Mouse (Mus musculus) urinary bladder, postnatal 14 days (tissue): ENCODE results near the gene Car9.
"Not testable (repeated sequence)": the region's sequence is repeated elsewhere in the genome, so short reads cannot be mapped to it uniquely, and the experiment has no call there.

ENCODE experiments used
- DNase-seq: peaks from one replicate; pipeline ENCODE4 v3.0.0; 2021; ENCODE audit warnings: low spot score

The Car9 gene

GRCm38 (mm10) chr4:43506536-43507185 is at the start of gene Car9:
Gene Car9, plus strand, starts transcription at chr4:43506966.
- DNase-seq = no peak

GRCm38 (mm10) chr4:43457124-43457523 is 49.6 kb upstream of the Car9 start:
- no peak for DNase-seq

DNA sequence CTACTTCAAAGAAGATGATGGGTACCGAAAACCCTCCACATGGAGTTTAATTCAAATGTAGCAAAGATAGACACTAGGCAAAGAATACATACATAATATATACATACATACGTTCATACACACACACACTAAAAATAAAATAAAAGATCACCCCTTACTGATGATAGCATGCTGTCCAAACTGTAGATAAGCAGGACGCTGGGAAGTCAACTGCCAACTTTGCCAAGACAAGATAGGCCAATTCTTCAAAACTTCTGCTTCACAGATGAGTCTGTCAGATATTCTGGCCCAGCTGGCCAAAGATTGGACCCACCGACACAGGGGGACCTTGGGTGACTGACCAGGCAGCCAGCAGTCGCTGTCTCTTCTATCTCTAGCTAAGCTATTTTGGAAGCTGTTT is 43.7 kb upstream of the Car9 start:
- no peak for DNase-seq

DNA sequence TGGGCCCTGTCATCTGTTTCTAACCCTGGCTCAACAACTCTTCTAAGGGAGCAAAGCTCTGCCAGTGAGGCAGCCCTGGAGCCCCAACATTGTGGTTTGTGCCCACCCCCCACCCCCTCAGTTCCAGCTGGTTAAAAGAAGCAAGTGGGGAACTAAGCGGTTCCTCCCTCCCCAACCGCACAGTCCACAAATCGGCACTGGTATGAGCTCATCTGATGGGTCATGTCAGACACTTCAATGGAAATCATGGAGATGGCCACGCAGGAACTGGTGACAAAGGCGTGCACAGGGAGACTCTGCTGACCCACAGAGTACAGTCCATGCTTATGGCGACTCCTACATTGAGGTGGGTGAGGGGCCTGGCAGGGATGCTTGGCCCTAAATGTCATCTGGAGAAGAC is 40.8 kb upstream of the Car9 start:
- no peak for DNase-seq

GRCm38 (mm10) chr4:43466872-43467271 is 39.9 kb upstream of the Car9 start:
- no peak for DNase-seq

- no peak for DNase-seq
These were observed 36.5 kb upstream of the Car9 start for GRCm38 (mm10) chr4:43470301-43470700.

DNA sequence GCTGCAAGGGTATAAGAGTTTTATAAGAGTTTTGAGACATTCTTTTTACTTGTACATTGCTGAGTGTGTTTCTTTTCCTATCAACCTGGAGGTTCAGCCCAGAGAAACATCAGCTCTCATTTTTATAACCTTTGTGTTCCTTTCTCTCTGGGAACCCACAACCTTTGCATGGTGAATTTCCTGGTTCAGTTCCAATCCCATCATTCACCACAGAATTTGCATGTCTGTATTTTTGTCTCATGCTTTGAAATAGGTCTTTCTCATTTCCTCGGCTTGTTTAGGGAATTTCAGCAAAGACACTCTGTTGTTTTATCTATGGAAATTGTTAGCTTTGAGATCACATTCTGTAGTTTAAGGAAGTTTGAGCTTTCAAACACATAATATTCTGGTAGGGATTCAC is 33.1 kb upstream of the Car9 start:
- no peak for DNase-seq

GRCm38 (mm10) chr4:43476604-43477003 is 30.2 kb upstream of the Car9 start:
- DNase-seq = no peak

GRCm38 (mm10) chr4:43477857-43478533 is 28.8 kb upstream of the Car9 start:
- DNase-seq = peak; percentile 86

DNA sequence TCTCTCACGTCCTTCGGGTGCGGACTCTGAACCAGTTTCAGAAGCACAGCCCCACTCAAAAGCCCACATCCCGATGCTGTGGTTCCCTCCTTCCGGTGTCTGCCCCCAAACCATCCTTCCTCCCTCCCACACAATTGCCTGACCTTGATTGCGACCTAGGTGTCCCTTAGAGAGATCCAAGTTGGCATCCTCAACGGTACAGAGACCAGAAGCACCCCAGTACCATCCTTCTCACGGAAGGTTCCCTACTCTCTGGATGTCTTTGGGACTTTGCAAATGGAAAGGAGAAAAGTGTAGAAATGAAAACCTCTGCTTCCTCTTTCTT is 28.3 kb upstream of the Car9 start:
- DNase-seq = no peak

DNA sequence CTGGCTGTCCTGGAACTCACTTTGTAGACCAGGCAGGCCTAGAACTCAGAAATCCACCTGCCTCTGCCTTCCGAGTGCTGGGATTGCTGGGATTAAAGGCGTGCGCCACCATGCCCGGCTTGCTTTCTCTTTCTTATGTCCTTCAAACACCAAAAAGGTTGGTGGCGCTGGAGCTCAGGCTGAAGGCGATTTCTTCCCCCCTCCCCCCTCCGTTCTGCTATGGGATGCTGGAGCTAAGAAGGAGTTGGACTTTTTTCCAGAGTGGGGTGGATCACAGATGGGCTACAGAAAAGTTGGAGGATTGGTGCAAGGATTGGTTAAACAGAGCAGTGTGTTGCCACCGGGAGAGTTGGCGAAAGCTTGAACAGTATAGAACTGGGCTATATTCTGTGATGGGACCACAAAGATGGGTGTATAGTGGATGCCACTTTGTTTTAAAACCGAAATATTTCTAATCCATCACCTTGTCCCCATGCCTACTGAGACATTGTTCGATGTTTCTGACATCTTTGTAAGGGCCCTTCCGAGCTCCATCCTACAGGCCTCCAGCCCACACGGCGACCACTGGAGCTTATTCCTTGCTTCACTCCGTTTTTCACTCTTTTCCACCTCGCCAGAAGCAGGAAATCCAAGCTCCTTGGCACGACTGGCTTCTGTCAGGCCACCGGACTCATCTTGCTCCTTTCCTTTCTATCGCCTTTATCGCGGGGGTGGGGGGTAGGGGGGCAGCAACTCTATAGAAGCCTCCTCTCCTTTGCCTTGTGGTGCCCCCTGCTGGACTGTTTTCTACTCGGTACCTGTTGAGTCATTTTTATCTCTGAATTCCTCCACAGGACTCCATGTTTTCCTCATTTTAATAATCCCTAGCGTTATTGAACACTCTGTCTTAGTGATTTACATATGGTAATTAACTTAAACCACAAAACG is 27.6 kb upstream of the Car9 start:
- DNase-seq = peak; percentile 84

GRCm38 (mm10) chr4:43480985-43481384 is 25.8 kb upstream of the Car9 start:
- DNase-seq = no peak

DNA sequence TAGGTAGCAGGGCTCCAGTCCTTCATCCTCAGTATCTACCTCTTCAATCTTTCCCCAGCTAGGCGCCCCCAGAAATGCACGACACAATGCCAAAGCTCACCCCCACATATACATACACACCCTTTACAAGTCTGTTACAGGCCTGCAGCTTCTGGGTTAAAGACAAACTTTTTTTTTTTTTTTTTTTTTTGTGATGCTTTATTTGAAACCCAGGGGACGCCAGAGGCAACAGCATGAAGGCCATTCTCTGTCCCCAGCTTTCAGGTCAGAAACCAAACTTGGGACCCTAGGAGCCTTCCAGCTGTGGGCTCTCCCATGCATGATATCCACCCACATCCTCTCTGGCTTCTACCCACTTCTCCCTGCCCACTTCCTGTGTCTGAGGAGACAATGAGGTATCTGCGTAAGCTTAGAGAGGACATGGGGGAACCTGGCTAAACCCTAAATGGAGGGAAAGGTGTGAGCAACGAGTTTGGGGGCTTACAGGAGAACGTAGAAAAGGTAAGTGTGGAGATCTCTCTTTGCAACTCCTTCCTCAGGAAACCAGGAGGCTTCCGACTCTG is 24.8 kb upstream of the Car9 start:
- no peak for DNase-seq

GRCm38 (mm10) chr4:43482591-43482990 is 24.2 kb upstream of the Car9 start:
- DNase-seq = no peak

DNA sequence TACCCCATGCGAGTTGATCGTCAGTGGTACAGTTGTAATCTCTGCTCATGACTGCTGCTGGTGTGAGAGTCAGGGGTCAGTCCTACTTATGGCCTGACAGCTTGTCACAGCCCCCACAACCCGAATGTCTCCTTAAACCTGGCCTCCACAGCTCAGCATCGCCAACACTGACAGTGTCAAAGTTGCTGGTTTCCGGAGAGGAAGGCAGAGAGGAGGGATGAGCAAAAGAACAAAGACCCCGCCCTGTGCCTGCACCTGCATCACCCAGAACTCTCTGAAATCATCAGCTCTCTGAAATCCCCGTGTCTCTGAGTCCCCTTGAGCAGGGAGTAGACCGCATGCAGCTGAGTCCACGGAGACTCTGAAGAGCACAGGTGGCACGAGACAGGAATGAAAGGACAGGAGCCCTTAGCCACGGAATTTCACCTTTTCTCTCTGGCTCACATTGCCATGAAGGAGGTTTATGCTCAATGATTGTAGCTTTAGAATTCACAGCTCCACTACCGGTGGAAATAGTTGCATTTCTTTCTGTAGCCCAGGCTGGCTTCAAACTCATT is 23.2 kb upstream of the Car9 start, which contains the start of gene Sit1:
Gene Sit1, minus strand, starts transcription at position 200 of the 557 bp plus-strand sequence.
- no peak for DNase-seq

DNA sequence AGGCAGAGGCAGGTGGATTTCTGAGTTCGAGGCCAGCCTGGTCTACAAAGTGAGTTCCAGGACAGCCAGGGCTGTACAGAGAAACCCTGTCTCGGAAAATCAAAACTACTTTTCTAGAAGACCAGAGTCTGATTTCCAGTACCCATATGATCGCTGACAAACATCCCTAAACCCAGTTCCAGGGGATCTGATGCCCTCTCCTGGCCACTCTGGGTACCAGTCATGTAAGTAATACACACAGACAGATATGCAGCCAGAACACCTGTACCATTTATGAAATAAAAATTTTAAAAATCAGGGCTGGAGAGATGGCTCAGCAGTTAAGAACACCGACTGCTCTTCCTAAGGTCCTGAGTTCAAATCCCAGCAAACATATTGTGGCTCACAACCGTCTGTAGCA is 21.1 kb upstream of the Car9 start:
- DNase-seq = not testable (repeated sequence)

GRCm38 (mm10) chr4:43489611-43490010 is 17.2 kb upstream of the Car9 start:
- no peak for DNase-seq

DNA sequence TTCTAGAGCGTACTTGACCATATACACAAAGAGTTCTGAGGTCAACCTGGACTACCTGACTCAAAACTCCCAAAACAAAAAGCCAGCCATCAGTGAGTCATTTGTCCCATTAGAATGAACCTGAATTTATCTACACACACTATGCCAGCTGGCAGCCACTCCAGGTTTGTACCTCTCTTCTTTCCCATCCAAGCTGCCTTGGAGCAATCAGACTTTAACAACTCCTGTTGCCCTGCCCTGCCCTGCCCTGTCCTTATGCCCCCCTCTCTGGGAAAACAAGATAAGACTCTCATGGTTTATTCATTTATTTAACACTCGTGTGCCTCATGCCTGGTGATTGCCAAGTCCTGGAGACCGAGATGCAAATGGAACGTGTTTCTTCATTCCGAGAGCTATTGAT is 16.0 kb upstream of the Car9 start:
- no peak for DNase-seq

DNA sequence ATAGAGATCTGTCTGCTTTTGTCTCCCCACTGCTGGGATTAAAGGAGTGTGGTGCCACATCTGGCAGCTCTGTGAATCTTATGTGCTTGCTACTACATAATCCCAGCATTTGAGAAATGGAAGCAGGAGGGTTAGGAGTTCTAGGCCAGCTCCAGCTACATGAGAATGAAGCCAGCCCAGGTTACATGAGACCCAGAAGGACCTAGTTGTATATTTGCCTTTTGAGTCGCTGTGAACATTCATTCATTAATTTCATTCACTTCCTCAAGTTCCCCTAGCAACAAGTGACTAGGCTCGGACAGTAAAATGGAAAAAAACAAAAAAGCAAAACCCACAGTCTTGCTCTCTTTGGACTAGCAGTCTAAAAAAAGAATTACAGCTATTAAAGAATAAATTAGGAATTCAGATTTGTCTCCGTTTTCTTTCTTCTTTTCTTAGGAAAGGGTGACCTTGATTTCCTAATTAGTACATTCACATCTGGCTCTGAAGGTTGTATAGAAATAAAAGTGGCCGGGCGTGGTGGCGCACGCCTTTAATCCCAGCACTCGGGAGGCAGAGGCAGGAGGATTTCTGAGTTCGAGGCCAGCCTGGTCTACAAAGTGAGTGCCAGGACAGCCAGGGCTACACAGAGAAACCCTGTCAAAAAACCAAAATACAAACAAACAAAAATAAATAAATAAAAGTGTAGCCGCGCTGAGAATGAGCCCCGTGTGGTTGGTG is 14.5 kb upstream of the Car9 start:
- no peak for DNase-seq

DNA sequence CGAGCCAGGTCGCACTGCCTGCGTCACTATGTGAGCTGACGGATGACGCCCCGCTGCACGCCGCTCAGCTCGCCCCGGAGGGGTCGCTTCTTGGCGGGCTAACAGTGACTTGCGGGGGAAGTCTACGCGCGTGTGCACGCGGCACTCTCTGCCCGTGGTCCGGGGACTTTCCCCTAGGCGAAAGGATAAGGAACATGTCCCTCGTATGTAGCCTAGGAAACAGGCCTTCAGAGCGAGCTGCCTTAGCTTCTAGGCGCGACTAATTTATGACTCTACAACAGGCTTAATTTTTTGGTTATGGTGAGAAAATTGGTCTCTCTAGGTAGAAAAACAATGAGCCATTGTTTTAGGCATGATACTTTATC is 14.0 kb upstream of the Car9 start, which contains the start of gene Ccdc107:
Gene Ccdc107, plus strand, starts transcription at position 80 of the 365 bp plus-strand sequence.
- peak; percentile 92 for DNase-seq

DNA sequence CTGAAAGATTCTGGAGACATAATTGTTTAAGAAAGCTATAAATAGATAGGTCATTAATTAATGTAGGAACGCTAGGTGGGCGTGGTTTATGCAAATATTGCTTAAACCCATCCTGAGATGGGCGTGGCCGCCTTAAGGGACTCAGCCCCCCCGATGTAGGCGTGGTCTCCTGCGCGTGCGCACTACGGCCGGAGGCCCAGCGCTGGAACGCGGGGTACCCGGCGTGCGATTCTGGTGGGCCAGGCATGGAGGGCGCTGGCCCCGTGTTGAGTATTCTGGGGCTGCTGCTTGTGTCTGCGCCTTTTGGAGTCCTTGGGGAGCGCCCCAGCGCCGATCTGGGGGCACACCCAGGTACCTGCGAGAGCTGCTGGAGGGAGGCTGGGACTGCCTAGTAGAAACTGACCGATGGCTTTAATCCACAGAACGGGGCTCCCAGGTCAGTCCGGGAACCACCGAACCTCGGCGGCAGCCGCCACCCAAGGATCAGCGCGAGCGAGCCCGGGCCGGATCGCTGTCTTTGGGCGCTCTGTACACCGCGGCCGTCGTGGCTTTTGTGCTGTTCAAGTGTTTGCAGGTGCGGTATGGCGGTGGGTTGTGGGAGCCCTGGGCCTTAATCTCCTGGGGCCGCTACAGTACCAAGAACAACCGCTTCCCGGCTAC is 13.4 kb upstream of the Car9 start:
- DNase-seq = peak; percentile 96
